Mouse (Mus musculus) lung, embryonic 16.5 days (tissue): ENCODE measurements at regions not wholly inside any gene's neighbourhood (a gene's known extent, or its start where the extent isn't known, plus 50 kb on each side); places are given as distances from the start of the nearest gene placed in this dataset.

Experiments
- ATAC-seq: fragments of 200-750 bp; cut with Nextera tagmentation; 2 replicates; pipeline ENCODE4 v1.8.0; 2017; ENCODE audit warnings: low read depth, mild to moderate bottlenecking, moderate library complexity
- H3K27ac ChIP-seq: fragments of 300-500 bp; sonication (generic); 2 replicates; pipeline ENCODE4 v1.5.1; 2014; ENCODE audit warnings: mild to moderate bottlenecking, control low read depth, low read length
- H3K27me3 ChIP-seq: fragments of 300-500 bp; sonication (generic); 2 replicates; pipeline ENCODE4 v1.6.1; 2014; ENCODE audit warnings: low read depth, low read length, mixed read lengths; ENCODE audit not compliant: control insufficient read depth, insufficient read depth
- H3K36me3 ChIP-seq: fragments of 300-500 bp; sonication (generic); 2 replicates; pipeline ENCODE4 v1.6.1; 2014; ENCODE audit warnings: low read length; ENCODE audit not compliant: control insufficient read depth, insufficient read depth
- H3K4me1 ChIP-seq: fragments of 300-500 bp; sonication (generic); replicated peaks from 2 replicates; pipeline ENCODE4 v1.6.1; 2014; ENCODE audit warnings: low read length, mixed read lengths; ENCODE audit not compliant: control insufficient read depth, insufficient read depth
- H3K4me2 ChIP-seq: fragments of 300-500 bp; sonication (generic); 2 replicates; pipeline ENCODE4 v1.6.1; 2014; ENCODE audit warnings: low read depth, low read length, control low read depth
- H3K4me3 ChIP-seq: fragments of 300-500 bp; sonication (generic); 2 replicates; pipeline ENCODE4 v1.5.1; 2014; ENCODE audit warnings: mild to moderate bottlenecking, low read length, control low read depth
- H3K9ac ChIP-seq: fragments of 300-500 bp; sonication (generic); 2 replicates; pipeline ENCODE4 v1.6.1; 2014; ENCODE audit warnings: low read length, control low read depth
- H3K9me3 ChIP-seq: fragments of 300-500 bp; sonication (generic); 2 replicates; pipeline ENCODE4 v1.6.1; 2016; ENCODE audit warnings: low read length; ENCODE audit not compliant: control insufficient read depth
- WGBS: fragments of 180-500 bp; shearing (Covaris S2); extraction: QIAGEN DNeasy Blood & Tissue Kit; methylation state at CpG from one replicate; pipeline ENCODE4 v1.1.7; 2014; 5-methylcytosine and 5-hydroxymethylcytosine counted together

DNA sequence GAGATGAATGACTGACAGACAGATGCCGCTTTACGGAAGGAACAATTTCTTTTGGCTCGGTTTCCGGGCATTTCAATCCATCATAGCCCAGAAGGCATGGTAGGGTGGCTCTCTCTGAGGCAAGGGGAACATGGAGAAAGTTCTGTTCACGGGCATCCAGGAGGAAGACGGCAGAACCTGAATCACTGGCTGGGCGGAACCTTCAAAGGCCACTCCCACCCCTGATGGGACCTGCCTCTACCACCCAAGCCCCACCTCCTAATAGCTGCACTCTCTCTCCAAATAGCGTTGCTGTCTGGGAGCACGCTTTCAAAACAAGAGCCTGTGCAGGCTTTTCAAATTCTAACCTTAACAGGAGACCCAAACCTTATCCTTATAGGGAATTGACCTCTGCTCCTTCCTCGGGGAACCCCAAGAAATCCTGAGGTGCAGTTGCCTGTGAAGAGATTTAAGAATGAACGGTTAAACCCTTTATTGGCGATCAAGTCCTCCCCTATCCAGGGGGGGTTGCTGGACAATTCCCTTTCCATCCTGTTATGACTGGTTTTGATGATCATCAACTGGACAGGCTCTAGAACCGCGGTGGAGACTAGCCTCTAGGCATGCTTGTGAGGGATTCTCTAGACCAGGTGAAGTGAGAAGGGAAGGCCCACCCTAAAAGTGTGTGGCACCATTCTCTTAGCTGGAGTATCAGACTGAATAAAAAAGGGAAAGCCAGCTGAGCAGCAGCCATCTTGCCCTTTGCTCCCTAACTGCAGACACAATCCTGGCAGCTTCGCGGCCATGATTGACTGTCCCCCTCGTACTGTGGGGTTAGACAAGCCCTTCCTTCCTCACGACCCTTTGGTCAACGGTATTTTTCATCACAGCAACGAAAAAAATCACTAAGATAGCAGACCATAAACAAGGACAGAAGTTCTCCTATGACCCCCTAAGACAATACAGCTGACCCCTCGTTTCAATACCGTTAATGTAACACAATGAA is 184.5 kb upstream of the Dyrk2 start:
- peak overlapping the region; percentile 28 for H3K4me2 ChIP-seq

DNA sequence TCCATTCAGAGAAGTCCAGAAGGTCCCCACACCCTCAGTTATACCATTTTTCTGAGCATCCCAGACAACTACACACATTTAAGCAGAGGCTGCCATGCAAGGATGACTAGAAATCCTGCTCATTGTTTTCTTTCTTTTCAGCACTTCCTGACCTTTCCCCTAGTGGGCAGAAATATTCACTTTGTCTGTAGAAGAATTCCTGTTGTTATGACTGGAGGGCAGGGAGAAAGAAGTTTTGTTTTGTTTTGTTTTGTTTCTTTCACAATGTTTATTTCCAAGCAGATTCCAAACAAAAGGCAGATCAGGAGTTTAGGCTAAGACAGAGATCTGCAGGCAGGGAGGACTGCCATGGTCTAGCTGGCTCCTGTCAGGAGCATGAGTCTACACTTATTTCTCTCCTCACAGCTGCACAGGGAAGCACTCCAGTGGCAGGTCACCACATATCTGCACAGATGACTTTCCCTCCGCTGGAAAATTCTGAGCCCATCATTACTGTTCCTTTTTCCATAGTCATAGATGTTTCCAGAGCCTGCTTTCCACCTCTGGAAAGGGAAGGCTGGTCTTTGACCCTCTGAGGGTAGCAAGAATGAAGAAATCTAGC is 182.5 kb upstream of the Dyrk2 start:
- no peaks in the 10 kb centered on the region for H3K27me3 ChIP-seq
- ATAC-seq: no peak
- no peak overlapping the region for H3K4me3 ChIP-seq
- no peak overlapping the region for H3K27ac ChIP-seq
- H3K36me3 ChIP-seq: no peaks in the 10 kb centered on the region
- H3K9me3 ChIP-seq: no peaks in the 10 kb centered on the region
- WGBS: 58% methylated on average over 1 of the region's 1 CpGs
- no peak overlapping the region for H3K4me2 ChIP-seq
- H3K9ac ChIP-seq: no peak overlapping the region
- peaks cover 26% of the 10 kb centered on the region for H3K4me1 ChIP-seq

More for the DNA sequence above, 184.5 kb upstream of the Dyrk2 start:
- Histone ChIP-seq H3K27ac (no peak overlapping the region), H3K4me3 (no peak overlapping the region), H3K9me3 (no peaks in the 10 kb centered on the region), H3K9ac (no peak overlapping the region), H3K36me3 (no peaks in the 10 kb centered on the region), H3K27me3 (no peaks in the 10 kb centered on the region), H3K4me1 (peaks cover 26% of the 10 kb centered on the region)
- peak; percentile 42; the same call in 1 of the 2 replicates for ATAC-seq
- WGBS: 70% methylated on average over 22 of the region's 22 CpGs

DNA sequence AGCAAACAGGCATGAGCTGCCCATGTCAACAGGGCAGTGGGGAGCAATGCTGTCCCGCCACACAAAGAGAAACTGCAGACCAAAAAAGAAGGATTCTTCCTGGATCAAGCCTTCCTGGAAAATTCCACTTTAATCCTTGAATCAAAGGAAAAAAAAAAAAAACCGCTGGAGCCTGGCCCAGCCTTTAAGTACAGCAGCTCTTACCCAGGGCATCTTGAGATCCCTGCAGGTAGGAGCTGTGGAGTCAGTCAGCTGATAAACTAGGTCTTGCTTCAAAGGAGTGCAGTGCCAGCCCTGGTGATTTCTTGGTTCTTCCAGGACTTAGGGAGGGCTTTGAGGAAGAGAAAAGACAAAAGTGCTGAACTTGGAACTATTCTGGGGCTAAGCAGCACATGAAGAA is 181.6 kb upstream of the Dyrk2 start:
- Histone ChIP-seq H3K9ac (no peak overlapping the region), H3K36me3 (no peaks in the 10 kb centered on the region), H3K27me3 (no peaks in the 10 kb centered on the region), H3K4me1 (peaks cover 26% of the 10 kb centered on the region), H3K4me3 (no peak overlapping the region), H3K4me2 (no peak overlapping the region), H3K9me3 (no peaks in the 10 kb centered on the region), H3K27ac (peak overlapping the region; percentile 21; the same call in 1 of the 2 replicates)
- ATAC-seq: peak; percentile 68; the same call in 1 of the 2 replicates
- WGBS: 57% methylated on average over 2 of the region's 2 CpGs

DNA sequence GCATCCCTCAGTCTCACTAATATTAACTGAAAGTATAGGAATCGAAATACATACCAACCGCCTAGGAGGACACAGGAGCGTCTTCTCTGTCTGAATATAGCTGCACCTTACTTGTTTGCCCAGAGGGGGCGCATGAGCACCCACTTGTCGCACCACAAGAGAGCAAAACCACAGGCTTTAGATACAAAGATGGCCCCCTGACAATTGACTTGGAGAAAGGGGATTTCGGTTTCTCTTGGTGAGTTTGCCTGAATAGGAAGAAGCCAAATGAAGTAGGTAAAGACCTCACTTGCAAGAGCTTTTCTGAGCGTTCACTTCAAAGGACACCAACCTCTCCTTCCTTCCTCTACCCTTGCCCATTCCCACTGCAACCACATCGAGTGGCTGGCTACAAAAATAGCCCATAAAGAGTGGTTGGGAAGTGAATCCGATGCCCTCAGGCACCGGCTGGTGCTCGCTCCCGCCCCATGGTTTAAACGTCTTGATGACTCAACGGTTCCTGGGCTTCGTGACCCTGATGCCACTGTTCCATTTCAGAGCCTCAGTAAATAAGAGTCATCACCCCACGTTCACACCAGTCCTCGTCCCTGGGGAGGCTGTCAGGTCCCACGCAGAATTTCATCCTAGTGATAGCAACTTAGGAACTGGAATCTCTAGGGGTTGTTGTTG is 180.1 kb upstream of the Dyrk2 start:
- Histone ChIP-seq H3K4me3 (no peak overlapping the region), H3K4me1 (peaks cover 20% of the 10 kb centered on the region), H3K27ac (no peak overlapping the region), H3K27me3 (no peaks in the 10 kb centered on the region), H3K4me2 (no peak overlapping the region), H3K36me3 (no peaks in the 10 kb centered on the region), H3K9ac (no peak overlapping the region), H3K9me3 (no peaks in the 10 kb centered on the region)
- no peak for ATAC-seq
- WGBS: 72% methylated on average over 18 of the region's 18 CpGs

DNA sequence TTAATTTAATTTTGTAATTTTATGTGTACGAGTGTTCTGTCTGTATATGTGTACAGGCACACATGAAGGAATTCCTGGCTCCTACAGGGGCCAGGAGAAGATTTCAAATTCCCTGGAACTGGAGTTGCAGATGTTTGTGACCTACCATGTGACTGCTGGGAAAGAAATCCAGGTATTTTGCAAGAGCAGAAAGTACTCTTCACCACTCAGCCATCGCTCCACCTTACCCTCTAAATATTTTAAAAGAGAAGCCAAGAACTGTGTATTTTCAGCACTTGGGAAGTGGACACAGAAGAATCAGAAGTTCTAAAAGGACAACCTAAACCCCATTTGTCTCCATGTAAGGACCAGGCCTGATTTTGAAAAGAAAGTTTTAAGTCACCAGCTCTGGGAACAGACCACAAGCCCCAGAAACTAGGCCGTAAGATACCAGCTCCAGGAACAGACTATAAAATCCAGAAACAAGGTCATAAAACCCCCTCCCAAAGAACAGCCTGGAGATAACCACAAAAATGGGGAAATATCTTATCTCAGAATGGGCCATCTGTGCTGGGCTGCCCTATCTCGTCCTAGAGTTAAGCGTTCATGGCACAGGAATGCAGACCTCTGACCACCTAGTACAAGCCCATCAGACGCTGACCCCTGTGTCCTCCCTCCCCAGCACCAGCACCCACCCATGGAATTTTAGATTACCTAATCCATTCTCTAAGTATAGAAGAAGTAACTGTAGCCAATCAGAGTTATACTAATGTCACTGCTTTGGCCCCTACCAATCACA is 178.8 kb upstream of the Dyrk2 start:
- no peak overlapping the region for H3K4me2 ChIP-seq
- H3K4me3 ChIP-seq: no peak overlapping the region
- H3K27ac ChIP-seq: no peak overlapping the region
- no peaks in the 10 kb centered on the region for H3K27me3 ChIP-seq
- no peaks in the 10 kb centered on the region for H3K36me3 ChIP-seq
- peaks cover 12% of the 10 kb centered on the region for H3K4me1 ChIP-seq
- ATAC-seq: no peak
- no peak overlapping the region for H3K9ac ChIP-seq
- 66% methylated on average over 6 of the region's 6 CpGs for WGBS
- H3K9me3 ChIP-seq: no peaks in the 10 kb centered on the region

DNA sequence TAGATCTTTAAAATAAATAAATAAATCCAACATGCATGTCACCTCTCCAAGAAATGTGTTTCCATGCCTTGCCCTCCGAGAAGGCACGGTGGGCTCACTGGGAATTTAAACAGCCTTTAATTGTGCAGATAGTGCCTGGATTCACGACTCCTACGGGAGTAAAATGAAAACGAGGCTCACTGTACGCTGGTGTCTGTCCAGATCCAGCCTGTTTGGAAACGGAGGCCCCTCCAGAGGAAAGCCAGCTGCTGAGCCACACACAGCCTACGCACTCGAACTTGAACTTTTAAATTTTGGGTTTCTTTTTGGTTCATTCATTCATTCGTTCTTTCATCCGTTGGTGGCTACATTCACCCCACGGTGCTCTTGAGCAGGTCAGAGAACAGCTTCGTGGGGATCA is 175.1 kb upstream of the Dyrk2 start:
- no peaks in the 10 kb centered on the region for H3K36me3 ChIP-seq
- no peak overlapping the region for H3K4me2 ChIP-seq
- no peaks in the 10 kb centered on the region for H3K27me3 ChIP-seq
- H3K27ac ChIP-seq: no peak overlapping the region
- no peak overlapping the region for H3K4me3 ChIP-seq
- 78% methylated on average over 13 of the region's 13 CpGs for WGBS
- no peak for ATAC-seq
- H3K9ac ChIP-seq: no peak overlapping the region
- H3K4me1 ChIP-seq: peaks cover 3% of the 10 kb centered on the region; the same call in 1 of the 2 replicates
- no peaks in the 10 kb centered on the region for H3K9me3 ChIP-seq

DNA sequence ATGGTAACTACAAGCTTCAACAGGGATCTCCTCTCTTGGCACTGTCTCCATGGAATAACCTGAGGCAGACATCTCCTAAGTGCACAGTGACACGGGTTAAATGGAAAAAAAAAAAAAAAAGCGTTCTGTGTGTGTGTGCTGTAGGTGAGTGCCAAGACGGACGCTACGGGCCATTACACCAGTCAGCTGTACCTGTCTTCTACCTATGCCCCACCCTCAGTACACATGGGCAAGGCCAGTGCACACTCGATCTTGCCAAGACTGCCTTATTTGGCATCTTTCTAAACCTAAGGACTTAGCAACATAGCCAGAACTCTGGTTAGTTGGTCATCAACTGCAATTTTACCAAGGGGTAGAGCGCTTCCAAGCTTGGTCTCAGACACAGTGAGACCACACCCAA is 173.1 kb upstream of the Dyrk2 start:
- Histone ChIP-seq H3K4me1 (peaks cover 3% of the 10 kb centered on the region; the same call in 1 of the 2 replicates), H3K36me3 (no peaks in the 10 kb centered on the region), H3K9me3 (no peaks in the 10 kb centered on the region), H3K4me3 (no peak overlapping the region), H3K27me3 (no peaks in the 10 kb centered on the region), H3K4me2 (no peak overlapping the region), H3K27ac (no peak overlapping the region), H3K9ac (no peak overlapping the region)
- 81% methylated on average over 7 of the region's 7 CpGs for WGBS
- ATAC-seq: 0 out of 2 replicates have a peak, but pooled peaks have one; percentile 41

DNA sequence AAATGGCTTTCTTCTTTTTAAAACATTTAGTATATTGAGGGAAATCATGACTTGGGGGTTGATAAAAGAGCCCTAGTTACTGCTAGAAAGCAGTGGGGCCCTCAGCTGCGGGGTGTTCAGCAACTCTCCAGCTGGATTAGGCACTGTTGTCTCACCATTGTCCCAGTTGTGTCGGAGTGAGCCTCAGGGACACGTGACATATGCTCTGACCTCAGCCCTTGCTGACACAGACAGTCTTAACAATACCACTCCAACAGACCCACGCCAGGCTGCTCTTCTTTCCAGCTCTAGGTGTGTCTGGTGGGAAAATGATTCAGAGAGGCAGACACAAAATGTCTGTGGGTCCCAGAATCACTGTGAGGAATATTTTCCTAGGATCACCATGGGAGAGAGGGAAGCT is 170.2 kb upstream of the Dyrk2 start:
- Histone ChIP-seq H3K27me3 (no peaks in the 10 kb centered on the region; the same call in 1 of the 2 replicates), H3K36me3 (no peaks in the 10 kb centered on the region), H3K9ac (no peak overlapping the region), H3K4me1 (peaks cover 3% of the 10 kb centered on the region; the same call in 1 of the 2 replicates), H3K4me2 (no peak overlapping the region), H3K4me3 (no peak overlapping the region), H3K27ac (peak overlapping the region; percentile 48; the same call in 1 of the 2 replicates), H3K9me3 (no peaks in the 10 kb centered on the region)
- WGBS: 40% methylated on average over 4 of the region's 4 CpGs
- ATAC-seq: peak; percentile 38; the same call in 1 of the 2 replicates
